Comparison of ENCODE assay signal across 8 mouse cellular contexts in genomic region chr2:32912210-32912804, GRCm38 (mm10). TPM values are rescaled to one million over a fixed set of nuclear protein-coding genes. Genes with fewer than 3 reads are reported as not detected.
DNase-seq lines count a peak whose midpoint lies in the region; ATAC-seq and TF ChIP-seq lines count a peak whose summit lies in the region.

No protein-coding gene starts in this region.

- in situ Hi-C loops in ES-E14 (cut with MboI; ENCODE audit: low sequenced_read_pairs in 2 of 2, unreplicated experiment in 2 of 2), result no loop called here

- no peaks in the 10 kb centered on the region for H3K79me2 ChIP-seq in heart, adult 2 months (replicated peaks; ENCODE audit: control insufficient read depth, insufficient read depth, low read length)

- no peak overlapping the region for H3K4me3 ChIP-seq in ES-E14 (ENCODE audit: insufficient read depth in 1 of 2, low read depth in 1 of 2, low read length in 2 of 2, poor library complexity in 1 of 2, severe bottlenecking in 1 of 2)
- no peak overlapping the region for H3K4me3 ChIP-seq in embryonic facial prominence, embryonic 10.5 days
- H3K4me3 ChIP-seq in heart, adult 2 months, result no peak overlapping the region
- H3K4me3 ChIP-seq in lung, postnatal 0 days (ENCODE audit: low read depth, low read length), result no peak overlapping the region

- no peak overlapping the region for H3K4me2 ChIP-seq in lung, postnatal 0 days (replicated peaks; ENCODE audit: low read depth, low read length)

- peak; percentile 100 for TF ChIP-seq EP300 in heart, adult 2 months (IDR thresholded peaks at IDR 0.05; ENCODE audit: insufficient read depth, low read depth, low read length)
- peak; percentile 40; the same call in 1 of the 2 replicates for TF ChIP-seq EP300 in lung, postnatal 0 days (IDR thresholded peaks at IDR 0.05)

- TF ChIP-seq CTCF in heart, adult 2 months (IDR thresholded peaks at IDR 0.05), result no peak
- peak; percentile 100 for TF ChIP-seq CTCF in lung, postnatal 0 days (IDR thresholded peaks at IDR 0.05)

- no peak for TF ChIP-seq POLR2A in heart, adult 2 months (IDR thresholded peaks at IDR 0.05; ENCODE audit: insufficient read depth, low read depth, low read length)

- H3K27ac ChIP-seq in ES-E14 (ENCODE audit: insufficient read depth, low read depth, low read length, poor library complexity, severe bottlenecking), result no peak overlapping the region
- H3K27ac ChIP-seq in embryonic facial prominence, embryonic 10.5 days (replicated peaks), result no peak overlapping the region
- H3K27ac ChIP-seq in heart, adult 2 months, result no peak overlapping the region
- H3K27ac ChIP-seq in lung, postnatal 0 days (ENCODE audit: low read length), result no peak overlapping the region

- DNase-seq in ES-E14 (ENCODE audit: low read depth, low spot score), result peak; percentile 92
- peak; percentile 82 to 85 for DNase-seq in adrenal gland, postnatal 36 days
- DNase-seq in embryonic facial prominence, embryonic 10.5 days (ENCODE audit: low spot score), result peak; percentile 85
- DNase-seq in heart, adult 2 months, result peak; percentile 80 to 85
- peak; percentile 76 to 89 for DNase-seq in layer of hippocampus, adult 18-20 months (ENCODE audit: low spot score in 2 of 2)
- peak; percentile 94 for DNase-seq in lung, postnatal 0 days (ENCODE audit: low spot score)
- peak; percentile 86 to 87 for DNase-seq in right cerebral cortex, adult 2 months (ENCODE audit: low spot score in 2 of 2)
- DNase-seq in urinary bladder, postnatal 10 days (ENCODE audit: low spot score), result peak; percentile 47

- H3K27me3 ChIP-seq in embryonic facial prominence, embryonic 10.5 days (replicated peaks; ENCODE audit: low read depth, poor library complexity, severe bottlenecking), result peaks cover 4% of the 10 kb centered on the region; the same call in 1 of the 2 replicates
- H3K27me3 ChIP-seq in heart, adult 2 months (ENCODE audit: control insufficient read depth, insufficient read depth, low read length), result no peaks in the 10 kb centered on the region
- no peaks in the 10 kb centered on the region for H3K27me3 ChIP-seq in lung, postnatal 0 days (replicated peaks; ENCODE audit: insufficient read depth, low read length)

- H3K36me3 ChIP-seq in ES-E14 (ENCODE audit: control insufficient read depth, insufficient read depth, low read length, poor library complexity, severe bottlenecking), result peaks cover 12% of the 10 kb centered on the region
- H3K36me3 ChIP-seq in embryonic facial prominence, embryonic 10.5 days (replicated peaks), result peaks cover 70% of the 10 kb centered on the region
- no peaks in the 10 kb centered on the region; the same call in none of the 2 replicates for H3K36me3 ChIP-seq in heart, adult 2 months (ENCODE audit: control insufficient read depth, insufficient read depth, low read length)
- H3K36me3 ChIP-seq in lung, postnatal 0 days (ENCODE audit: insufficient read depth, low read length), result peaks cover 15% of the 10 kb centered on the region

- H3K4me1 ChIP-seq in ES-E14 (ENCODE audit: control insufficient read depth in 2 of 2, insufficient read depth in 2 of 2, low read length in 2 of 2, poor library complexity in 1 of 2), result peaks cover 9 to 40% of the 10 kb centered on the region in 2 experiments
- H3K4me1 ChIP-seq in embryonic facial prominence, embryonic 10.5 days, result peaks cover 41% of the 10 kb centered on the region
- peaks cover 20% of the 10 kb centered on the region for H3K4me1 ChIP-seq in heart, adult 2 months (ENCODE audit: control insufficient read depth, insufficient read depth, low read length)
- H3K4me1 ChIP-seq in lung, postnatal 0 days (ENCODE audit: insufficient read depth, low read depth, low read length), result peaks cover 31% of the 10 kb centered on the region

- H3K9me3 ChIP-seq in ES-E14 (ENCODE audit: control insufficient read depth, insufficient read depth, low read depth, low read length), result no peaks in the 10 kb centered on the region
- H3K9me3 ChIP-seq in embryonic facial prominence, embryonic 10.5 days, result no peaks in the 10 kb centered on the region
- H3K9me3 ChIP-seq in lung, postnatal 0 days (ENCODE audit: low read length), result no peaks in the 10 kb centered on the region

- intact Hi-C loops in heart, adult 2 months (cut with DNase I), result loop anchor here (1.0 to 2.0 kb wide), 2 partner anchors 38 to 48 kb away; no protein-coding TSS in a partner anchor

- WGBS in embryonic facial prominence, embryonic 10.5 days, result 31% methylated on average over 19 of the region's 19 CpGs
- WGBS in heart, adult 2 months, result 30% methylated on average over 19 of the region's 19 CpGs
- WGBS in lung, postnatal 0 days, result 30% methylated on average over 19 of the region's 19 CpGs

- no peak overlapping the region for H3K9ac ChIP-seq in ES-E14 (ENCODE audit: insufficient read depth, low read depth, low read length, poor library complexity, severe bottlenecking)
- H3K9ac ChIP-seq in heart, adult 2 months (ENCODE audit: low read depth, low read length), result no peak overlapping the region
- no peak overlapping the region for H3K9ac ChIP-seq in lung, postnatal 0 days (replicated peaks; ENCODE audit: low read depth)

- ATAC-seq in lung, postnatal 0 days, result no peak

TF ChIP-seq in ES-E14, 5 proteins besides CTCF, POLR2A, EP300 and RAD21:
- TF ChIP-seq HCFC1 (IDR thresholded peaks at IDR 0.05; ENCODE audit: borderline replicate concordance, insufficient read depth, low read length) (peak; percentile 62; the same call in 1 of the 2 replicates), CHD2 (IDR thresholded peaks at IDR 0.05; ENCODE audit: low read depth, low read length) (no peak), ZNF384 (IDR thresholded peaks at IDR 0.05; ENCODE audit: low read depth, low read length) (peak; percentile 86), MAFK (IDR thresholded peaks at IDR 0.05; ENCODE audit: insufficient read depth, low read depth, low read length) (0 out of 2 replicates have a peak, but pooled peaks have one; percentile 17), ZC3H11A (IDR thresholded peaks at IDR 0.05; ENCODE audit: borderline replicate concordance, low read depth, low read length) (peak; percentile 84)

RNA-seq across cellular contexts. Expression of gene Fam129b, which starts 36.4 kb away (rescaled TPM):
- 65.3 and 90.0 TPM in 2 replicates for total RNA-seq in ES-E14 (2012; rRNA removed)
- total RNA-seq in adrenal gland, postnatal 36 days (2021), result 10 to 100 TPM; 15.8 to 32.3 TPM
- polyA plus RNA-seq in embryonic facial prominence, embryonic 10.5 days (2016; fragmentation: Nextera tagmentation; extraction: Ambion mirVana), result 43.9 and 46.4 TPM in 2 replicates
- total RNA-seq in heart, adult 2 months (2021), result 10 to 100 TPM; 19.5 to 20.0 TPM
- polyA plus RNA-seq in heart, adult 2 months (2012; rRNA removed), result 21.0 and 21.5 TPM in 2 replicates
- total RNA-seq in layer of hippocampus, adult 18-20 months (2021), result 10 to 100 TPM; 18.0 to 21.1 TPM
- 121 and 150 TPM in 2 replicates for polyA plus RNA-seq in lung, postnatal 0 days (2015; fragmentation: Nextera tagmentation; extraction: Ambion mirVana)

RNA-seq across cellular contexts. Expression of gene Rpl12, which starts 49.1 kb away (rescaled TPM):
- total RNA-seq in ES-E14 (2012; rRNA removed), result 2,117 and 2,535 TPM in 2 replicates
- total RNA-seq in adrenal gland, postnatal 36 days (2021), result 100 to 1,000 TPM; 165 to 189 TPM
- polyA plus RNA-seq in embryonic facial prominence, embryonic 10.5 days (2016; fragmentation: Nextera tagmentation; extraction: Ambion mirVana), result 196 and 200 TPM in 2 replicates
- 10 to 100 TPM; 60.6 to 64.0 TPM for total RNA-seq in heart, adult 2 months (2021)
- 150 and 174 TPM in 2 replicates for polyA plus RNA-seq in heart, adult 2 months (2012; rRNA removed)
- 100 to 1,000 TPM in 1 of 2 experiments, 10 to 100 TPM in 1; 97.3 to 116 TPM for total RNA-seq in layer of hippocampus, adult 18-20 months (2021)
- 78.4 and 82.5 TPM in 2 replicates for polyA plus RNA-seq in lung, postnatal 0 days (2015; fragmentation: Nextera tagmentation; extraction: Ambion mirVana)

RNA-seq across cellular contexts. Expression of gene Lrsam1, which starts 49.1 kb away (rescaled TPM):
- total RNA-seq in ES-E14 (2012; rRNA removed), result 16.7 and 27.7 TPM in 2 replicates
- 10 to 100 TPM; 18.4 to 27.1 TPM for total RNA-seq in adrenal gland, postnatal 36 days (2021)
- 7.8 and 8.9 TPM in 2 replicates for polyA plus RNA-seq in embryonic facial prominence, embryonic 10.5 days (2016; fragmentation: Nextera tagmentation; extraction: Ambion mirVana)
- total RNA-seq in heart, adult 2 months (2021), result 10 to 100 TPM; 12.6 to 16.3 TPM
- 11.4 and 14.8 TPM in 2 replicates for polyA plus RNA-seq in heart, adult 2 months (2012; rRNA removed)
- total RNA-seq in layer of hippocampus, adult 18-20 months (2021), result 10 to 100 TPM; 30.3 to 38.7 TPM
- 5.8 and 6.3 TPM in 2 replicates for polyA plus RNA-seq in lung, postnatal 0 days (2015; fragmentation: Nextera tagmentation; extraction: Ambion mirVana)

Comparison
In these comparisons a context has a peak if more than half of its experiments do, and no peak if none do; other contexts are left out.
1. RNA of gene Rpl12, which starts 49.1 kb away (total RNA-seq): 2,117 to 2,535 TPM in ES-E14; 165 to 189 TPM in adrenal gland, postnatal 36 days, 97.3 to 116 TPM in layer of hippocampus, adult 18-20 months and 60.6 to 64.0 TPM in heart, adult 2 months; every median in the first group is over 10 times any median in the second.
2. Peak in every context shown above with its lines, with median percentiles within 50 percentile points of each other: DNase-seq.